Mouse (Mus musculus) heart, adult 18-20 months (tissue): ENCODE data around the gene Olfr828. TPM values are rescaled to one million over a fixed set of nuclear protein-coding genes. Genes with fewer than 3 reads are reported as not detected.

Experiments
- DNase-seq, 2 experiments: peaks; one replicate each; pipeline ENCODE4 v3.0.0; 2021 to 2022; ENCODE audit warnings: mixed read lengths in 1 of 2
- long read RNA-seq, 2 experiments: library from polyadenylated mRNA; stranded (forward); transcript quantifications; one replicate each; pipeline ENCODE4 v2.0.0; 2021
- total RNA-seq, 2 experiments: library from RNA; stranded (reverse); gene quantifications; 2 replicates each; pipeline ENCODE4 v1.2.3; 2021

The Olfr828 gene
- not detected for total RNA-seq
- long read RNA-seq, experiment 1: 0 reads
- long read RNA-seq, experiment 2: 0 reads

DNA sequence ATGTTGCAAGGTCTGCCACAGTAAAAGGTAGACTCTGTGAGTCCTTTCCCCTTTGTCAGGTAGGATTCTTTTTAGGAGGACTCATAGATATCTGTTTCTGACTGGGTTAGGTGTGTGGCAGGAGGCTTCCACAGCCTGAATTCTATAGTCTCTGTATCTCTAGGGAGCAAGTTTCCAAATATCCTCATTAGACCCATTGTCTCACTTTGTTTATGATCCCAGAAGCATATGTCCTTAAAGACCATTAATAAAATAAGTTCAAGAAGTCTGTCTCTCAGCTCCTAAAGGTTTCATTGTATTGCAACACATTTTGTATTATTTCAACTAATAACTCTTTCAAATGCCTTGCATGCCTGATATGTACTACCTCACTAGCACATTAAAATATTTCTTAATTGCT lies at the start of gene Olfr828:
Olfr828 (minus strand) TSS at position 101 of the 400 bp plus-strand sequence.
- DNase-seq: no peak

- no peak for DNase-seq
Measured at GRCm38 (mm10) chr9:18854633-18855032, 35.3 kb upstream of the Olfr828 start, which contains the start of gene Olfr829. Olfr829 (plus strand) TSS chr9:18854933.

DNA sequence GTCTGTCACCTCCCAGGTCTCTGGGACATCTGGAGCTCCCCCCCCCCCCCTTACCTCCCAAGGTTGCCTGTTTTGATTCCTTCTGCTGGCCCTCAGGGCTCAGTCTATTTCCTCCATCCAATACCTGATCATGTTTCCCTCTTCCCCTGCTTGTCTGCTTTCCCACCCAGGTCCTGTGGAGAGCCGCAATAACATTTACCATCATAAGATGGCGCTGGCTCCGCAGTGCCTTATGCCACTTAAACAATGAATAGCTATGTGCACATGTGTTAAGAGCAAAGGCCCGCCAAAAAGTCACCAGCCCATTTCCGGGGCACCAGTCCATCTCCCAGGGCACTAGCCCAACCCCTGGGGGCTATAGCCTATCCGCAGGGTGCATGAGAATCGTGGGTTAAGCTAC lies 34.0 kb downstream of the Olfr828 start:
- DNase-seq: no peak

DNA sequence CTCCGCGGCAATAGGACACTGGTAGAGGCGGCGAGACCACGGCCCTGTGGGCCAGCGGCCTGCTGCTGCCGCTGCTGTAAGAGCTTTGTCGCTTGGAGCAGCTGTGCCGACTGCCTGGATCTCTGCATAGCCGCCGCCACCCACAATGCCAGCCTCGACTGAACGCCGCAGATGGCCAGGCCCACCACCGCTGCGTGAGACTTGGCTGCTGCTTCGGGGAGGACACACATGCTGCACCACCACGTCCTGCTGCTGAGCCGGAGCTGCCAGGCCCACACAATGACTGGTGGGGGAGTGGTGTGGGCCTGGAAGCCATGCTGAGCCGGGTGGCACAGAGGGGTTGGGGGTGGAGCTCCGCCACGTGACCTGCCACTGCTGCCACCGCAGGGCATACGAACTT lies 39.9 kb downstream of the Olfr828 start:
- DNase-seq: no peak

DNA sequence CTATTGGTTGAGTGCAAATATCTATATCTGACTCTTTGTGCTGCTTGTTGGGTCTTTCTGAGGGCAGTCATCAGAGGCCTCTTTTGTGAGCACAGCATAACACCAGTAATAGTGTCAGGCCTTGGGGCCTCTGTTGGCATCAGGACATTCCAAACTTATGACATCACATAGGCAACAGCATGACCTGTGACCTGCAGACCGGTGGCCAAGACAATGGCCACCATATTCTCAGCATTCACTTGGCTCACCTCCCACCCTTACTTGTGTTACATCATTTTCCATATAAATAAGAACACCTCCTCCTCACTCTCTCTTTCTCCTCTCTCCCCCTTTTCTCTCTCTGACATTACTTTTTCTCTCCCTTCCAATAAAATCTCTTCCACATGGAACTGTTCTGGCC lies 40.3 kb downstream of the Olfr828 start:
- DNase-seq: no peak

Other genes with a start within 250 kb of the Olfr828 start
- gene Muc16, start 145.0 kb downstream of the Olfr828 start, total RNA-seq: 10 to 100 TPM in 1 of 2 experiments, 1 to 10 TPM in 1; 5.2 to 10.9 TPM
- not detected for gene Olfr24, start 55.5 kb downstream of the Olfr828 start, total RNA-seq
- not detected for gene Olfr829, start 35.4 kb upstream of the Olfr828 start, total RNA-seq
- gene Olfr830, start 55.2 kb upstream of the Olfr828 start, total RNA-seq: not detected
- gene Olfr832, start 117.6 kb upstream of the Olfr828 start, total RNA-seq: not detected
- gene Olfr834, start 168.5 kb upstream of the Olfr828 start, total RNA-seq: not detected
- not detected for gene Olfr835, start 213.2 kb upstream of the Olfr828 start, total RNA-seq